Mouse (Mus musculus) myocyte (in vitro differentiated cells): ENCODE measurements around the gene Ipmk. TPM values are rescaled to one million over a fixed set of nuclear protein-coding genes. Genes with fewer than 3 reads are reported as not detected.

Source experiments
- H3K27me3 ChIP-seq: one replicate; pipeline ENCODE4 v1.6.1; 2011; ENCODE audit not compliant: control insufficient read depth, insufficient read depth, insufficient read length
- H3K36me3 ChIP-seq: one replicate; pipeline ENCODE4 v1.6.1; 2011; ENCODE audit not compliant: control insufficient read depth, insufficient read depth
- H3K4me2 ChIP-seq: one replicate; pipeline ENCODE4 v1.6.1; 2011; ENCODE audit warnings: low read depth, control low read depth
- H3K4me3 ChIP-seq: one replicate; pipeline ENCODE4 v1.5.1; 2011; ENCODE audit warnings: mild to moderate bottlenecking, control low read depth, moderate library complexity
- H3K79me2 ChIP-seq: one replicate; pipeline ENCODE4 v1.6.1; 2011; ENCODE audit not compliant: control insufficient read depth, insufficient read depth
- H3ac ChIP-seq: one replicate; pipeline ENCODE4 v1.6.1; 2011; ENCODE audit not compliant: control insufficient read depth, insufficient read length
- CEBPB ChIP-seq: IDR thresholded peaks from 2 replicates; pipeline ENCODE4 v1.6.1; 2011; ENCODE audit warnings: mild to moderate bottlenecking, moderate library complexity; ENCODE audit not compliant: poor library complexity, insufficient read depth, severe bottlenecking
- E2F4 ChIP-seq: IDR thresholded peaks from one replicate; pipeline ENCODE4 v1.6.1; 2011; ENCODE audit warnings: mild to moderate bottlenecking, control low read depth, moderate library complexity; ENCODE audit not compliant: insufficient read depth
- MAX ChIP-seq: IDR thresholded peaks from one replicate; pipeline ENCODE4 v1.6.1; 2011; ENCODE audit warnings: low read depth, mild to moderate bottlenecking, control low read depth
- MYOD1 ChIP-seq, 3 experiments: IDR thresholded peaks; one replicate each; pipeline ENCODE4 v1.6.1; 2011; ENCODE audit warnings: control low read depth in 2 of 3, low read depth in 2 of 3, mild to moderate bottlenecking in 2 of 3, moderate library complexity in 1 of 3; ENCODE audit not compliant: insufficient read length in 2 of 3, control insufficient read depth in 1 of 3
- MYOG ChIP-seq, 3 experiments: IDR thresholded peaks; one replicate each; pipeline ENCODE4 v1.6.1; 2011; ENCODE audit warnings: control low read depth in 2 of 3, low read depth in 2 of 3, mild to moderate bottlenecking in 2 of 3; ENCODE audit not compliant: insufficient read length in 2 of 3, control insufficient read depth in 1 of 3, insufficient read depth in 1 of 3
- POLR2A ChIP-seq: IDR thresholded peaks from one replicate; pipeline ENCODE4 v1.6.1; 2011; ENCODE audit warnings: low read depth, mild to moderate bottlenecking, control low read depth, moderate library complexity; ENCODE audit not compliant: insufficient read length
- POLR2AphosphoS2 ChIP-seq: IDR thresholded peaks from one replicate; pipeline ENCODE4 v1.6.1; 2011; ENCODE audit warnings: low read depth, control low read depth; ENCODE audit not compliant: insufficient read length
- REST ChIP-seq: IDR thresholded peaks from one replicate; pipeline ENCODE4 v1.6.1; 2011; ENCODE audit warnings: mild to moderate bottlenecking, control low read depth, moderate library complexity; ENCODE audit not compliant: insufficient read depth, insufficient read length
- SRF ChIP-seq: IDR thresholded peaks from one replicate; pipeline ENCODE4 v1.6.1; 2011; ENCODE audit warnings: low read depth; ENCODE audit not compliant: control insufficient read depth, insufficient read length
- TCF12 ChIP-seq: IDR thresholded peaks from one replicate; pipeline ENCODE4 v1.6.1; 2011; ENCODE audit warnings: mild to moderate bottlenecking, control low read depth; ENCODE audit not compliant: poor library complexity, insufficient read depth, severe bottlenecking
- TCF3 ChIP-seq: IDR thresholded peaks from one replicate; pipeline ENCODE4 v1.6.1; 2011; ENCODE audit warnings: low read depth, control low read depth; ENCODE audit not compliant: insufficient read length
- USF1 ChIP-seq: IDR thresholded peaks from one replicate; pipeline ENCODE4 v1.6.1; 2011; ENCODE audit warnings: low read depth, mild to moderate bottlenecking, control low read depth, moderate library complexity
- polyA plus RNA-seq: library from polyadenylated mRNA; unstranded; fragments of >200 nt; fragmentation: generic; extraction: Trizol; gene quantifications from one replicate; pipeline ENCODE4 v1.2.1, GENCODE M21; 2012; ENCODE audit warnings: missing spikeins

The Ipmk gene
- polyA plus RNA-seq, 1 experiment = 7.4 TPM

DNA sequence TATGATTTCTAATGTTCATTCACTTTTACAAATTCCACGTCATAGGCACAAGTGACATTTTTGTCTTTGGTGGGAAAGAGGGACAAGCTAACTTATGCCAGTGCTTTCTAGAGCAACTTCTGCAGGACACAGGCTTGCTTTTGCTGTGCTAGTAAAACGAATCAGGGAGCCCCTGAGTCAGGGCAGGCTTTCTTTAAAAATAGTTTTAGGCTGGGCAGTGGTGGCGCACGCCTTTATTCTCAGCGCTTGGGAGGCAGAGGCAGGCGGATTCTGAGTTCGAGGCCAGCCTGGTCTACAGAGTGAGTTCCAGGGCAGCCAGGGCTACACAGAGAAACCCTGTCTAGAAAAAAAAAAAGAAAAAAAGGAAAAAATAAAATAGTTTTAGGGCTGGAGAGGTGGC is 15.7 kb upstream of the Ipmk start:
- peaks cover 26% of the 10 kb centered on the region for H3K36me3 ChIP-seq
- H3K4me3 ChIP-seq = no peak overlapping the region
- no peak for TF ChIP-seq MAX
- TF ChIP-seq TCF12 = no peak
- TF ChIP-seq USF1 = no peak
- no peak for TF ChIP-seq SRF
- TF ChIP-seq CEBPB = no peak
- TF ChIP-seq MYOG (IDR thresholded peaks at IDR 0.05; ENCODE audit: control insufficient read depth in 1 of 3, insufficient read depth in 1 of 3, insufficient read length in 2 of 3, low read depth in 2 of 3) = no peak
- no peak for TF ChIP-seq MYOD1 (IDR thresholded peaks at IDR 0.05; ENCODE audit: control insufficient read depth in 1 of 3, insufficient read length in 2 of 3, low read depth in 2 of 3)
- no peak for TF ChIP-seq POLR2AphosphoS2
- TF ChIP-seq E2F4 = no peak

GRCm38 (mm10) chr10:71332376-71332775 is 15.2 kb upstream of the Ipmk start:
- no peak overlapping the region for H3K4me2 ChIP-seq
- H3K27me3 ChIP-seq = no peaks in the 10 kb centered on the region
- no peak for TF ChIP-seq MYOG (IDR thresholded peaks at IDR 0.05; ENCODE audit: control insufficient read depth in 1 of 3, insufficient read depth in 1 of 3, insufficient read length in 2 of 3, low read depth in 2 of 3)
- H3K4me3 ChIP-seq = no peak overlapping the region
- no peaks in the 10 kb centered on the region for H3K79me2 ChIP-seq
- no peak overlapping the region for H3ac ChIP-seq
- peaks cover 26% of the 10 kb centered on the region for H3K36me3 ChIP-seq

More for the DNA sequence above, 15.7 kb upstream of the Ipmk start:
- no peaks in the 10 kb centered on the region for H3K27me3 ChIP-seq
- no peak overlapping the region for H3K4me2 ChIP-seq
- H3ac ChIP-seq = no peak overlapping the region
- no peaks in the 10 kb centered on the region for H3K79me2 ChIP-seq

DNA sequence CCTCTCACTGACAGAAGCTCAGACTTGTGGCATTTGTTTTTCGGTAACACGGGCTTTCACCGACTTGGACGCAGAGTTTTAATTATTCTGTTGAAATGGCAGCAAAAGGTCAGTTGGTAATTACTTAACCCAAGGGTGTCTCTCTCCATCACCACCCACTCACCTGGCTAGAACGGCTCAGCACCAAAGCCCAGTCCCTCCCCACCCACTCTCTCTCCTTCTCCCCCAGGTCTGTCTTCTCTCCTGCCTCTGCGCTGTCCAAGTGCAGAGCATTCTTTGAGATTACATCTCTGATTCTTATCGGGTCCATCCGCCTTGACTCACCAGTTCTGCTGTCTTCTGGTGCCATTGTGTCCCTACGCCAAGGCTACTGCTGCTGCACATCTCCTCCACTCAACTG is 14.7 kb upstream of the Ipmk start:
- H3K79me2 ChIP-seq = no peaks in the 10 kb centered on the region
- H3K4me2 ChIP-seq = no peak overlapping the region

GRCm38 (mm10) chr10:71337733-71338132 is 9.8 kb upstream of the Ipmk start:
- peaks cover 17% of the 10 kb centered on the region for H3K36me3 ChIP-seq
- no peaks in the 10 kb centered on the region for H3K27me3 ChIP-seq
- no peak overlapping the region for H3K4me2 ChIP-seq
- peaks cover 27% of the 10 kb centered on the region for H3K79me2 ChIP-seq
- no peak overlapping the region for H3K4me3 ChIP-seq
- no peak overlapping the region for H3ac ChIP-seq
- TF ChIP-seq MAX (no peak), REST (no peak), SRF (no peak), MYOD1 (IDR thresholded peaks at IDR 0.05; ENCODE audit: control insufficient read depth in 1 of 3, insufficient read length in 2 of 3, low read depth in 2 of 3) (no peak), POLR2AphosphoS2 (no peak), TCF3 (no peak), MYOG (IDR thresholded peaks at IDR 0.05; ENCODE audit: control insufficient read depth in 1 of 3, insufficient read depth in 1 of 3, insufficient read length in 2 of 3, low read depth in 2 of 3) (no peak), TCF12 (no peak), CEBPB (no peak), POLR2A (no peak), E2F4 (no peak), USF1 (no peak)

More for the DNA sequence above, 14.7 kb upstream of the Ipmk start:
- Histone ChIP-seq H3ac (no peak overlapping the region), H3K27me3 (no peaks in the 10 kb centered on the region), H3K36me3 (peaks cover 26% of the 10 kb centered on the region), H3K4me3 (no peak overlapping the region)
- TF ChIP-seq TCF12 (no peak), TCF3 (no peak), POLR2A (no peak), MAX (no peak), SRF (no peak)

- H3K4me3 ChIP-seq = no peak overlapping the region
- no peak for TF ChIP-seq MAX
- TF ChIP-seq TCF12 = no peak
- TF ChIP-seq TCF3 = no peak
- no peak for TF ChIP-seq MYOD1 (IDR thresholded peaks at IDR 0.05; ENCODE audit: control insufficient read depth in 1 of 3, insufficient read length in 2 of 3, low read depth in 2 of 3)
- TF ChIP-seq SRF = no peak
- no peak for TF ChIP-seq POLR2A
- no peak for TF ChIP-seq E2F4
- TF ChIP-seq USF1 = no peak
- no peak for TF ChIP-seq REST
- no peak for TF ChIP-seq MYOG (IDR thresholded peaks at IDR 0.05; ENCODE audit: control insufficient read depth in 1 of 3, insufficient read depth in 1 of 3, insufficient read length in 2 of 3, low read depth in 2 of 3)
- no peak for TF ChIP-seq POLR2AphosphoS2
- TF ChIP-seq CEBPB = no peak
Measured at GRCm38 (mm10) chr10:71338156-71338905, 9.2 kb upstream of the Ipmk start.

More at GRCm38 (mm10) chr10:71338156-71338905, 9.2 kb upstream of the Ipmk start:
- Histone ChIP-seq H3K4me2 (no peak overlapping the region), H3ac (no peak overlapping the region), H3K27me3 (no peaks in the 10 kb centered on the region), H3K36me3 (peaks cover 12% of the 10 kb centered on the region), H3K79me2 (peaks cover 31% of the 10 kb centered on the region)
